Mouse (Mus musculus): ENCODE measurements at regions not wholly inside any gene's neighbourhood (a gene's known extent, or its start where the extent isn't known, plus 50 kb on each side); places are given as distances from the start of the nearest gene placed in this dataset.

DNA sequence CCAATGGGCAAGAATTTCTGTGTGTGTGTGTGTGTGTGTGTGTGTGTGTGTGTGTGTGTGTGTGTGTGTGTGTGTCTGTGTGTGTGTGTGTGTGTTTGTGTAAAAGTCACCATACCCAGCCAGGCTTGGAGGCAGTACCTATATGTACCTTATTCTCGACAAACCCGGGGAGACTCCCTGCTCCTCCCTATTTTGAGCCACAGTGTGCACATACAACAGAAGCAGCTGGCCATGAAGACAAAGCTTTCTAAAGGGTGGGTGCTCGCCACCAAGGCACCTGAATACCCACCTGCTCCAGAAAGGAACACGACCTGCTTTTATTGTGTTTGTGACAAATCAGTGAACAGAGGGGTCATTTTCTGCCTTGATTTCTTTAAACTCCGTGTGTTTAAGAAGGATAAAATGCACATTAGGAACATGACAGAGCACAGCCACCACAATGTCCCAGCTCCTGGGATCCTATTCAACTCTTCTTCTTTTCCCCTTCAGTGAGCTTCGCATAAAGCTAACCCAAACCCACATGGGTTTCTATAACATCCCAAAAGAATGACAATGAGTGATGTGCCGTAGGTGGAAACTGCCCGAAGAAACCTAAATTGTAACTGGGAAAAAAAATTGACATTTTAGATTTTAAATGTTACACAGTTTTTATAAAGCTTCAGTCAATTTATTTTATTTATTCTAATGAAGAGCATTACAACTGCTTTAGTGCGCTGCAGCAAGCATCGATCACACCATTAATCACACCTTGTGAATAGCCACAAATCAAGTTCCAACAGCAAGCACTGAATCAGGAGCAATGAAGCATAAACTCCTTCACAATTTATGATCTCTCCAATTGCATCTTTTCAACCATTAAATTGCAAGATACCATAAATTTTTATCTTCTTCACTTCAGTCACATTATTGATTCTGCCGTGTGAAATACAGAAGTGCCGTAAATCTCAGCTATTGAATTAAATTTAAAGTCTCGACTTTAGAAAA lies 232.0 kb downstream of the Cdca7 start:
- Histone ChIP-seq H3K36me3 (ENCODE audit: insufficient read depth, low read length) (no peaks in the 10 kb centered on the region), H3K4me1 (ENCODE audit: insufficient read depth, low read length) (no peaks in the 10 kb centered on the region), H3K9me3 (ENCODE audit: low read length) (no peaks in the 10 kb centered on the region), H3K9ac (replicated peaks; ENCODE audit: low read length) (no peak overlapping the region), H3K4me3 (ENCODE audit: low read length) (no peak overlapping the region), H3K27ac (no peak overlapping the region), H3K27me3 (ENCODE audit: insufficient read depth, low read length) (no peaks in the 10 kb centered on the region), H3K4me2 (ENCODE audit: low read depth, low read length) (no peak overlapping the region)
- TF ChIP-seq CTCF (IDR thresholded peaks at IDR 0.05; ENCODE audit: low read depth): no peak
- DNase-seq (ENCODE audit: low spot score): no peak
- no peak for ATAC-seq
- WGBS: 44% methylated on average over 13 of the region's 13 CpGs

GRCm38 (mm10) chr2:72716931-72717330 lies 241.0 kb downstream of the Cdca7 start:
- no peak for ATAC-seq

DNA sequence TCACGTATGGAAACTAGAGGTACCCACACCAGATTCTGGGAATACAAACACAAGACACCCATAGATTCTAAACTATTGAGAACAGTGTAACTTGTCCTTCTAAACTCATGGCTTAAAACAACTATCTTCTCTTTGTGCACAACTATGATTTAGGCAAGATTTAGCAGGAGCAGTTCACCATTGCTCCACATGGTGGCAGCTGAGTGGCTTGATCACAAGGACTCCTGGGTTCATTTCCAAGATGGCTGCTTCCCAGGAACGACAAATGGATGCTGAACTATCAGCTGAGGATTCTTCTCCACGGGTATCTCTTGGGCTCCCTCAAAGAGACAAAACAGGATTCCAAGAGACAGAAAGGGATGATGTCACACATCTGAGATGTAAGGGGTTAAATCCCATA lies 251.5 kb downstream of the Sp3 start:
- Histone ChIP-seq H3K36me3 (ENCODE audit: insufficient read depth, low read length) (no peaks in the 10 kb centered on the region), H3K27ac (no peak overlapping the region), H3K4me2 (ENCODE audit: low read depth, low read length) (0 out of 2 replicates have a peak overlapping the region, but pooled peaks have one; percentile 4), H3K9me3 (ENCODE audit: low read length) (no peaks in the 10 kb centered on the region), H3K4me1 (ENCODE audit: insufficient read depth, low read length) (no peaks in the 10 kb centered on the region), H3K9ac (replicated peaks; ENCODE audit: low read length) (no peak overlapping the region), H3K27me3 (ENCODE audit: insufficient read depth, low read length) (no peaks in the 10 kb centered on the region), H3K4me3 (ENCODE audit: low read length) (no peak overlapping the region)
- no peak for ATAC-seq
- WGBS: 43% methylated on average over 3 of the region's 3 CpGs
- DNase-seq (ENCODE audit: low spot score): peak; percentile 80
- TF ChIP-seq CTCF (IDR thresholded peaks at IDR 0.05; ENCODE audit: low read depth): peak; percentile 86

More at GRCm38 (mm10) chr2:72716931-72717330, 241.0 kb downstream of the Cdca7 start:
- WGBS: 72% methylated on average over 4 of the region's 4 CpGs
- Histone ChIP-seq H3K36me3 (ENCODE audit: insufficient read depth, low read length) (no peaks in the 10 kb centered on the region), H3K9me3 (ENCODE audit: low read length) (no peaks in the 10 kb centered on the region), H3K4me2 (ENCODE audit: low read depth, low read length) (no peak overlapping the region), H3K4me1 (ENCODE audit: insufficient read depth, low read length) (no peaks in the 10 kb centered on the region), H3K4me3 (ENCODE audit: low read length) (no peak overlapping the region), H3K27ac (no peak overlapping the region), H3K27me3 (ENCODE audit: insufficient read depth, low read length) (no peaks in the 10 kb centered on the region), H3K9ac (replicated peaks; ENCODE audit: low read length) (no peak overlapping the region)
- DNase-seq (ENCODE audit: low spot score): peak; percentile 9
- no peak for TF ChIP-seq CTCF (IDR thresholded peaks at IDR 0.05; ENCODE audit: low read depth)

- no peaks in the 10 kb centered on the region for H3K36me3 ChIP-seq (ENCODE audit: insufficient read depth, low read length)
- H3K4me3 ChIP-seq (ENCODE audit: low read length): no peak overlapping the region
- no peak overlapping the region for H3K4me2 ChIP-seq (ENCODE audit: low read depth, low read length)
- ATAC-seq (no peak), DNase-seq (ENCODE audit: low spot score) (no peak)
- WGBS: 47% methylated on average over 3 of the region's 3 CpGs
- no peak overlapping the region for H3K27ac ChIP-seq
- H3K27me3 ChIP-seq (ENCODE audit: insufficient read depth, low read length): no peaks in the 10 kb centered on the region
- H3K9ac ChIP-seq (replicated peaks; ENCODE audit: low read length): no peak overlapping the region
- TF ChIP-seq CTCF (IDR thresholded peaks at IDR 0.05; ENCODE audit: low read depth): no peak
- no peaks in the 10 kb centered on the region for H3K4me1 ChIP-seq (ENCODE audit: insufficient read depth, low read length)
- H3K9me3 ChIP-seq (ENCODE audit: low read length): no peaks in the 10 kb centered on the region
Measured at GRCm38 (mm10) chr2:72733371-72733770, 246.9 kb downstream of the Sp3 start.

GRCm38 (mm10) chr2:72735035-72735434 lies 245.2 kb downstream of the Sp3 start:
- Histone ChIP-seq H3K27me3 (ENCODE audit: insufficient read depth, low read length) (no peaks in the 10 kb centered on the region), H3K4me2 (ENCODE audit: low read depth, low read length) (no peak overlapping the region), H3K9ac (replicated peaks; ENCODE audit: low read length) (no peak overlapping the region), H3K4me1 (ENCODE audit: insufficient read depth, low read length) (no peaks in the 10 kb centered on the region), H3K4me3 (ENCODE audit: low read length) (no peak overlapping the region), H3K36me3 (ENCODE audit: insufficient read depth, low read length) (no peaks in the 10 kb centered on the region), H3K27ac (no peak overlapping the region), H3K9me3 (ENCODE audit: low read length) (no peaks in the 10 kb centered on the region)
- DNase-seq (ENCODE audit: low spot score): no peak
- ATAC-seq: no peak
- no peak for TF ChIP-seq CTCF (IDR thresholded peaks at IDR 0.05; ENCODE audit: low read depth)
- 93% methylated on average over 9 of the region's 9 CpGs for WGBS

GRCm38 (mm10) chr2:72736685-72737084 lies 243.6 kb downstream of the Sp3 start:
- H3K4me2 ChIP-seq (ENCODE audit: low read depth, low read length): no peak overlapping the region
- DNase-seq (ENCODE audit: low spot score): no peak
- no peak for ATAC-seq
- H3K9me3 ChIP-seq (ENCODE audit: low read length): no peaks in the 10 kb centered on the region
- no peaks in the 10 kb centered on the region for H3K36me3 ChIP-seq (ENCODE audit: insufficient read depth, low read length)
- no peak for TF ChIP-seq CTCF (IDR thresholded peaks at IDR 0.05; ENCODE audit: low read depth)
- no peaks in the 10 kb centered on the region for H3K4me1 ChIP-seq (ENCODE audit: insufficient read depth, low read length)
- no peak overlapping the region for H3K4me3 ChIP-seq (ENCODE audit: low read length)
- no peak overlapping the region for H3K27ac ChIP-seq
- WGBS: 79% methylated on average over 3 of the region's 3 CpGs
- H3K27me3 ChIP-seq (ENCODE audit: insufficient read depth, low read length): no peaks in the 10 kb centered on the region
- H3K9ac ChIP-seq (replicated peaks; ENCODE audit: low read length): no peak overlapping the region
